Mouse (Mus musculus): ENCODE data around the gene Ptdss2. TPM values are rescaled to one million over a fixed set of nuclear protein-coding genes. Genes with fewer than 3 reads are reported as not detected.
A peak's percentile ranks its signal among the peaks of the same experiment; 100 is the strongest.

Gene Ptdss2
- total and polyA plus RNA-seq, 3 experiments, result 16.9 to 44.9 TPM; not detected in 1

DNA sequence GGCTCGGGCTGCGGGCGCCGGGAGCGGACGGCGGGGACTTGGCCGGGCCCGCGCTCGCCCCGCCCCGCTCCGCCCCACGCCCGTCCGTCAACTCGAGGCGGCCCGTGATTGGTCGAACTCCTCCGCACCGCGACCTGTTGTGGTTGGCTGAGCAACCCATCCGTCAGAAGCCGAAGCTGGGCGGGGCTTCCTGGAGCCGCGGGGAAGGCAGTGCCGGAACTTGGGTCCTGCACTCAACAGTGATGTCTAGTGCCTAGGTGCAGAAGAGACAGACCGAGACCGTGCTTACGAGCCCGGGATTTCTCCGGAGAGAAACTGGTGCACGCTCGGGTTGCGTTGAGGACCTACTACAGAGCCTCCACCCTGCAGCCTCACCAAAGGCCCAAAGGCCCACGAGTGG lies 71.8 kb downstream of the Ptdss2 start, which contains the start of the genes Hras and Lrrc56:
Hras (minus strand) TSS at position 58 of the 400 bp plus-strand sequence.
Lrrc56 (plus strand) TSS at position 210 of the 400 bp plus-strand sequence.
- H3K4me3 ChIP-seq (ENCODE audit: control insufficient read depth in 1 of 2, insufficient read depth in 1 of 2, low read depth in 2 of 2, low read length in 2 of 2), result peak within 1 kb of the TSS; percentile 96
- H3K36me3 ChIP-seq (ENCODE audit: control insufficient read depth in 1 of 2, insufficient read depth in 2 of 2, low read length in 2 of 2), result peaks cover 2 to 18% of the 10 kb centered on the region in 2 experiments; a peak in 3 of 4 replicates
- H3K27ac ChIP-seq (ENCODE audit: control insufficient read depth, low read depth, low read length), result peak within 1 kb of the TSS; percentile 76
- H3K4me1 ChIP-seq (ENCODE audit: control insufficient read depth in 1 of 2, insufficient read depth in 2 of 2, low read length in 2 of 2), result peaks cover 6 to 29% of the 10 kb centered on the region in 2 experiments; a peak in 3 of 4 replicates
- H3K27me3 ChIP-seq (ENCODE audit: control insufficient read depth in 1 of 2, insufficient read depth in 2 of 2, low read length in 2 of 2), result no peaks in the 10 kb centered on the region
- peak within 1 kb of the TSS; percentile 97 for H3K9ac ChIP-seq (ENCODE audit: control insufficient read depth, low read depth, low read length, poor library complexity, severe bottlenecking)
- peaks cover 12% of the 10 kb centered on the region for H3K79me2 ChIP-seq (ENCODE audit: control insufficient read depth, insufficient read depth, low read length, poor library complexity)
- no peaks in the 10 kb centered on the region for H3K9me3 ChIP-seq (replicated peaks; ENCODE audit: insufficient read depth, low read length)
- peak; percentile 99 for DNase-seq (ENCODE audit: low read depth, low spot score)
- no peak for TF ChIP-seq GABPA (IDR thresholded peaks at IDR 0.05; ENCODE audit: low read depth, low read length)
- TF ChIP-seq POLR2AphosphoS5 (IDR thresholded peaks at IDR 0.05; ENCODE audit: borderline replicate concordance, low read depth, low read length), result no peak
- TF ChIP-seq TBP (IDR thresholded peaks at IDR 0.05; ENCODE audit: low read depth, low read length), result peak; percentile 79
- TF ChIP-seq KAT2A (conservative IDR thresholded peaks at IDR 0.05; ENCODE audit: low read depth, low read length), result no peak
- peak; percentile 30; the same call in 1 of the 2 replicates for TF ChIP-seq CHD2 (IDR thresholded peaks at IDR 0.05; ENCODE audit: low read length)
- TF ChIP-seq ZC3H11A (IDR thresholded peaks at IDR 0.05; ENCODE audit: low read depth, low read length), result no peak
- no peak for TF ChIP-seq USF2 (IDR thresholded peaks at IDR 0.05; ENCODE audit: borderline replicate concordance in 1 of 2, insufficient read depth in 1 of 2, low read depth in 1 of 2, low read length in 2 of 2)
- TF ChIP-seq USF1 (IDR thresholded peaks at IDR 0.05; ENCODE audit: low read depth, low read length), result no peak
- TF ChIP-seq MAFK (IDR thresholded peaks at IDR 0.05; ENCODE audit: borderline replicate concordance, low read depth, low read length), result no peak
- no peak for TF ChIP-seq E2F4 (IDR thresholded peaks at IDR 0.05; ENCODE audit: borderline replicate concordance, low read depth, low read length)
- peak; percentile 87 for TF ChIP-seq NELFE (IDR thresholded peaks at IDR 0.05; ENCODE audit: low read depth, low read length)
- TF ChIP-seq SMC3 (IDR thresholded peaks at IDR 0.05; ENCODE audit: low read depth, low read length), result no peak
- TF ChIP-seq MYC (IDR thresholded peaks at IDR 0.05; ENCODE audit: low read depth, low read length), result no peak
- TF ChIP-seq CHD1 (IDR thresholded peaks at IDR 0.05; ENCODE audit: low read depth, low read length), result no peak
- no peak for TF ChIP-seq GATA1 (IDR thresholded peaks at IDR 0.05; ENCODE audit: low read depth, low read length)
- peak; percentile 86 for TF ChIP-seq ELF1 (IDR thresholded peaks at IDR 0.05; ENCODE audit: low read depth, low read length)
- no peak for TF ChIP-seq BHLHE40 (IDR thresholded peaks at IDR 0.05; ENCODE audit: borderline replicate concordance, low read depth, low read length)
- no peak for TF ChIP-seq ZKSCAN1 (IDR thresholded peaks at IDR 0.05; ENCODE audit: low read depth, low read length)
- peak; percentile 61 to 88 for TF ChIP-seq POLR2A (IDR thresholded peaks at IDR 0.05; ENCODE audit: control insufficient read depth in 1 of 2, insufficient read depth in 1 of 2, low read depth in 1 of 2, low read length in 2 of 2, poor library complexity in 1 of 2)
- no peak for TF ChIP-seq CTCF (IDR thresholded peaks at IDR 0.05 in 2 of 3, conservative IDR thresholded peaks at IDR 0.05 in 1 of 3; ENCODE audit: control insufficient read depth in 1 of 3, insufficient read depth in 1 of 3, low read depth in 2 of 3, low read length in 3 of 3, poor library complexity in 1 of 3, severe bottlenecking in 1 of 3)
- TF ChIP-seq JUND (IDR thresholded peaks at IDR 0.05; ENCODE audit: low read depth, low read length), result no peak
- peak; percentile 71 for TF ChIP-seq HCFC1 (IDR thresholded peaks at IDR 0.05; ENCODE audit: low read depth, low read length)
- no peak for TF ChIP-seq RAD21 (IDR thresholded peaks at IDR 0.05; ENCODE audit: low read depth, low read length)
- TF ChIP-seq MAZ (IDR thresholded peaks at IDR 0.05; ENCODE audit: low read depth, low read length), result no peak
- no peak for TF ChIP-seq TAL1 (IDR thresholded peaks at IDR 0.05; ENCODE audit: low read length)
- TF ChIP-seq UBTF (IDR thresholded peaks at IDR 0.05; ENCODE audit: borderline replicate concordance, insufficient read depth, low read depth, low read length), result no peak
- TF ChIP-seq NRF1 (IDR thresholded peaks at IDR 0.05; ENCODE audit: insufficient read depth, low read depth, low read length, poor library complexity, severe bottlenecking), result 0 out of 2 replicates have a peak, but pooled peaks have one; percentile 12
- peak; percentile 51; the same call in 1 of the 2 replicates for TF ChIP-seq SIN3A (IDR thresholded peaks at IDR 0.05; ENCODE audit: low read length)
- no peak for TF ChIP-seq ZNF384 (IDR thresholded peaks at IDR 0.05; ENCODE audit: low read depth, low read length)
- TF ChIP-seq POLR2AphosphoS2 (IDR thresholded peaks at IDR 0.05; ENCODE audit: low read length), result peak; percentile 79
- no peak for TF ChIP-seq MAX (IDR thresholded peaks at IDR 0.05; ENCODE audit: low read length)
- TF ChIP-seq ETS1 (IDR thresholded peaks at IDR 0.05; ENCODE audit: low read depth, low read length), result no peak
- TF ChIP-seq EP300 (IDR thresholded peaks at IDR 0.05; ENCODE audit: low read depth in 1 of 2, low read length in 2 of 2), result no peak
- no peak for TF ChIP-seq MXI1 (IDR thresholded peaks at IDR 0.05; ENCODE audit: low read depth, low read length)
- no peak for TF ChIP-seq RCOR1 (IDR thresholded peaks at IDR 0.05; ENCODE audit: low read depth, low read length)
- TF ChIP-seq TCF12 (IDR thresholded peaks at IDR 0.05; ENCODE audit: low read depth, low read length), result peak; percentile 70
- no peak for TF ChIP-seq MYB (IDR thresholded peaks at IDR 0.05; ENCODE audit: low read depth, low read length)
- TF ChIP-seq MEF2A (IDR thresholded peaks at IDR 0.05; ENCODE audit: extremely low read depth, insufficient replicate concordance, low read depth, low read length, poor library complexity, severe bottlenecking), result no peak

Measured in MEL (cell line).